Mouse (Mus musculus) thymus, adult 2 months (tissue): ENCODE measurements around the gene Igfbp7.

Source experiments
- CTCF ChIP-seq: fragments of 200-500 bp; IDR thresholded peaks from 2 replicates; pipeline ENCODE4 v1.5.1; 2012; ENCODE audit warnings: mild to moderate bottlenecking, control low read depth, low read length, moderate library complexity, borderline replicate concordance; ENCODE audit not compliant: control insufficient read depth, poor library complexity, insufficient read depth; ENCODE audit errors: extremely low read depth
- POLR2A ChIP-seq: fragments of 200-500 bp; IDR thresholded peaks from 2 replicates; pipeline ENCODE4 v1.6.1; 2012; ENCODE audit warnings: mild to moderate bottlenecking, low read length, control low read depth, moderate library complexity; ENCODE audit not compliant: control insufficient read depth, poor library complexity, insufficient read depth; ENCODE audit errors: extremely low read depth

GRCm38 (mm10) chr5:77374945-77375344 is 32.9 kb downstream of the Igfbp7 start:
- no peak for TF ChIP-seq POLR2A
- TF ChIP-seq CTCF: no peak
